Mouse (Mus musculus): Measurements from ENCODE around the gene Bcl11a. TPM values are rescaled to one million over a fixed set of nuclear protein-coding genes. Genes with fewer than 3 reads are reported as not detected.

The Bcl11a gene
- polyA plus RNA-seq, 1 experiment from 2014 or later, result 95.2 TPM

GRCm38 (mm10) chr11:24139432-24139831 lies 61.6 kb downstream of the Bcl11a start:
- peaks cover 22% of the 10 kb centered on the region for H3K4me1 ChIP-seq (ENCODE audit: control insufficient read depth, insufficient read depth, low read length)
- DNase-seq (ENCODE audit: low spot score) (no peak), ATAC-seq (ENCODE audit: insufficient number of reproducible peaks, low FRiP score, low TSS enrichment, low read depth) (no peak)
- H3K27ac ChIP-seq (replicated peaks; ENCODE audit: low read depth, low read length), result no peak overlapping the region
- no peaks in the 10 kb centered on the region for H3K27me3 ChIP-seq (ENCODE audit: control insufficient read depth, insufficient read depth, low read length)
- no peaks in the 10 kb centered on the region; the same call in 1 of the 2 replicates for H3K9me3 ChIP-seq (ENCODE audit: control insufficient read depth, low read length)
- no peak overlapping the region for H3K4me2 ChIP-seq (ENCODE audit: low read depth, severe bottlenecking)
- H3K36me3 ChIP-seq (ENCODE audit: control insufficient read depth, insufficient read depth, low read length), result peaks cover 5% of the 10 kb centered on the region; the same call in 1 of the 2 replicates
- H3K9ac ChIP-seq (ENCODE audit: low read length), result no peak overlapping the region
- no peak overlapping the region for H3K4me3 ChIP-seq (ENCODE audit: low read depth, low read length)
- 92% methylated on average over 6 of the region's 6 CpGs for WGBS

DNA sequence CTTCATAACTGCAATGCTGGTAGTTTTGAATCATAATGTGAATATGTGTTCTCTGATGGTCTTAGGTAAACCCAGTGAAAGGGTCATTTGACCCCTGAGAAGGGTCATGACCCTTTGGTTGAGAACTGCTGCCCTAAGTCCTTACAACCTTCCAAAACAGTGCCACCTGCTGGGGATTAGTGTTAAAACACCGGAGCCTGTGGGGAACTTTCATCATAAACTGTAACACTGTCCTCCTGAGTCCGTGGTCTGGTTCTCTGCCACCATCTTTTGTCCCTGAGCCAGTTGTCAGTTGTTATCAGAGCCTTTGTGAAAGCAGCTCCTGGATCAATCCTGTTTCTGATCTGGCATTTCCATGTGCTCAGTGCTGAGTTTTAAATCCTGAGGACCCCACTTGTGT lies 62.1 kb downstream of the Bcl11a start:
- no peaks in the 10 kb centered on the region for H3K27me3 ChIP-seq (ENCODE audit: control insufficient read depth, insufficient read depth, low read length)
- no peak overlapping the region for H3K9ac ChIP-seq (ENCODE audit: low read length)
- no peak overlapping the region for H3K4me2 ChIP-seq (ENCODE audit: low read depth, severe bottlenecking)
- WGBS, result 86% methylated on average over 2 of the region's 2 CpGs
- DNase-seq (ENCODE audit: low spot score) (no peak), ATAC-seq (ENCODE audit: insufficient number of reproducible peaks, low FRiP score, low TSS enrichment, low read depth) (no peak)
- H3K4me3 ChIP-seq (ENCODE audit: low read depth, low read length), result no peak overlapping the region
- peaks cover 7% of the 10 kb centered on the region; the same call in 1 of the 2 replicates for H3K36me3 ChIP-seq (ENCODE audit: control insufficient read depth, insufficient read depth, low read length)
- no peaks in the 10 kb centered on the region; the same call in 1 of the 2 replicates for H3K9me3 ChIP-seq (ENCODE audit: control insufficient read depth, low read length)
- no peak overlapping the region for H3K27ac ChIP-seq (replicated peaks; ENCODE audit: low read depth, low read length)
- peaks cover 26% of the 10 kb centered on the region for H3K4me1 ChIP-seq (ENCODE audit: control insufficient read depth, insufficient read depth, low read length)

- Histone ChIP-seq H3K4me3 (ENCODE audit: low read depth, low read length) (no peak overlapping the region), H3K9me3 (ENCODE audit: control insufficient read depth, low read length) (no peaks in the 10 kb centered on the region; the same call in 1 of the 2 replicates), H3K4me2 (ENCODE audit: low read depth, severe bottlenecking) (no peak overlapping the region), H3K9ac (ENCODE audit: low read length) (no peak overlapping the region), H3K4me1 (ENCODE audit: control insufficient read depth, insufficient read depth, low read length) (peaks cover 33% of the 10 kb centered on the region), H3K27me3 (ENCODE audit: control insufficient read depth, insufficient read depth, low read length) (no peaks in the 10 kb centered on the region), H3K36me3 (ENCODE audit: control insufficient read depth, insufficient read depth, low read length) (peaks cover 7% of the 10 kb centered on the region; the same call in 1 of the 2 replicates), H3K27ac (replicated peaks; ENCODE audit: low read depth, low read length) (no peak overlapping the region)
- DNase-seq (ENCODE audit: low spot score) (no peak), ATAC-seq (ENCODE audit: insufficient number of reproducible peaks, low FRiP score, low TSS enrichment, low read depth) (no peak)
- 85% methylated on average over 2 of the region's 2 CpGs for WGBS
These were observed 63.1 kb downstream of the Bcl11a start for GRCm38 (mm10) chr11:24140948-24141347.

- ATAC-seq (ENCODE audit: insufficient number of reproducible peaks, low FRiP score, low TSS enrichment, low read depth) (peak; percentile 54; the same call in 1 of the 2 replicates), DNase-seq (ENCODE audit: low spot score) (no peak)
- Histone ChIP-seq H3K4me1 (ENCODE audit: control insufficient read depth, insufficient read depth, low read length) (peaks cover 35% of the 10 kb centered on the region), H3K9me3 (ENCODE audit: control insufficient read depth, low read length) (no peaks in the 10 kb centered on the region; the same call in 1 of the 2 replicates), H3K4me3 (ENCODE audit: low read depth, low read length) (no peak overlapping the region), H3K27ac (replicated peaks; ENCODE audit: low read depth, low read length) (no peak overlapping the region), H3K4me2 (ENCODE audit: low read depth, severe bottlenecking) (no peak overlapping the region), H3K9ac (ENCODE audit: low read length) (no peak overlapping the region), H3K27me3 (ENCODE audit: control insufficient read depth, insufficient read depth, low read length) (no peaks in the 10 kb centered on the region), H3K36me3 (ENCODE audit: control insufficient read depth, insufficient read depth, low read length) (peaks cover 7% of the 10 kb centered on the region; the same call in 1 of the 2 replicates)
- 64% methylated on average over 10 of the region's 10 CpGs for whole genome bisulfite sequencing
These were observed 63.8 kb downstream of the Bcl11a start for GRCm38 (mm10) chr11:24141479-24142251.

DNA sequence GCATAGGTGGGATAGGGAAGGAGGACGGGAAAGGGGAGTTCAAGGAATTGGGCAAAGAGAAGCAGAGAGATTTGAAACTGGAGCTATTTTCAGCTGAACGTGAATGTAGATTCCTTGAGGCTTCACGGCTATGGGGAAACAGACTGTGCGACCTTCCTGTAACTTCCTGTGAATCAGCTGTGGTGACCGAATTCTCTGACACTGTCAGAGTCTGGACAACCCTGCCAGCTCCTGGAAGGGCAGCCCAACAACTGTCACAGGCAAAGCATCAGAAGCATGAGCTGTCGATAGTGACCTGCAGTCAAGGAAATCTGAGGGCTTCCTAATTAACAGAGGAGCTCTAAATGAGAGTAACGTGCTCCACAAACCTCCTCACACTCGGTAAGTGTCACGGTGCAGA lies 64.5 kb downstream of the Bcl11a start:
- no peaks in the 10 kb centered on the region; the same call in 1 of the 2 replicates for H3K9me3 ChIP-seq (ENCODE audit: control insufficient read depth, low read length)
- no peak overlapping the region for H3K9ac ChIP-seq (ENCODE audit: low read length)
- H3K27me3 ChIP-seq (ENCODE audit: control insufficient read depth, insufficient read depth, low read length), result no peaks in the 10 kb centered on the region
- 23% methylated on average over 9 of the region's 9 CpGs for WGBS
- H3K4me2 ChIP-seq (ENCODE audit: low read depth, severe bottlenecking), result no peak overlapping the region
- H3K4me1 ChIP-seq (ENCODE audit: control insufficient read depth, insufficient read depth, low read length), result peaks cover 39% of the 10 kb centered on the region
- DNase-seq (ENCODE audit: low spot score), result no peak
- no peak for ATAC-seq (ENCODE audit: insufficient number of reproducible peaks, low FRiP score, low TSS enrichment, low read depth)
- H3K4me3 ChIP-seq (ENCODE audit: low read depth, low read length), result no peak overlapping the region
- peaks cover 7% of the 10 kb centered on the region; the same call in 1 of the 2 replicates for H3K36me3 ChIP-seq (ENCODE audit: control insufficient read depth, insufficient read depth, low read length)
- no peak overlapping the region for H3K27ac ChIP-seq (replicated peaks; ENCODE audit: low read depth, low read length)

DNA sequence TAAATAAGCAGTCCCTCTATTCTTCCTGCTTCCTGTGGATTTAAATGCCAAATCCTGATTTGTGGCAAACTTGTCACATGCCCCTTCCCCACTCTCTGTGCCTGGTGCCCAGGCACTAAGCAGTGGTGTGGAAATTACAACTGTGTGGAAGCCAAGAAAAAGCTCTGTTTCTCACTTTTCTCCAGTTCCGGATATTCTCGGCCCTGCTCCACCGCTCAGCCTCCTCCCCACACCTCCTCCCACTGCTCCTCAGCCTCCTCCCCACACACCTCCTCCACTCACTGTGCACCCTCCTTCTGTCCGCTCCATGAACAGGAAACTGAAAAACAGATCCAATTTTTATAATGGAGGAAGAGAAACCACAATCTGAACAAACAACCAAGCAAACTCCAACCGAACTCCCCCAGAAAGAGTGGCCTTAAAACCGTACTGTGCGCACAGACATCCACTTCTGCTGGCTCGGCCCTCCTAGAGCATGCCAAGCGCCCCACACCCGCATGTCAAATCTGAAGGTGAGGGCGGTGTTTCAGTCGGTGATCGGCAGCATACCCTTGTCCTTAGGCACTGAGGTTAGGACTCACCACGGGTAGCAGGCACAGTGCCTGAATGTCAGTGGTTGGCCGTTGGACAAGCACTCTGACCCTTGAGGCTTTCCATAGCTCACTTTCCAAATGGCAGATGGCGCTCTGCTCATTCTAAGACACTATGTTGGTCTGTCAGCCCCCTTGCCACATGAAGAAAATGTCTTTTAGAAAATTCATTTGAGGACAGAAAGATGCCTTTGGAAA lies 66.5 kb downstream of the Bcl11a start:
- no peak for ATAC-seq (ENCODE audit: insufficient number of reproducible peaks, low FRiP score, low TSS enrichment, low read depth)
- WGBS, result 89% methylated on average over 16 of the region's 16 CpGs

DNA sequence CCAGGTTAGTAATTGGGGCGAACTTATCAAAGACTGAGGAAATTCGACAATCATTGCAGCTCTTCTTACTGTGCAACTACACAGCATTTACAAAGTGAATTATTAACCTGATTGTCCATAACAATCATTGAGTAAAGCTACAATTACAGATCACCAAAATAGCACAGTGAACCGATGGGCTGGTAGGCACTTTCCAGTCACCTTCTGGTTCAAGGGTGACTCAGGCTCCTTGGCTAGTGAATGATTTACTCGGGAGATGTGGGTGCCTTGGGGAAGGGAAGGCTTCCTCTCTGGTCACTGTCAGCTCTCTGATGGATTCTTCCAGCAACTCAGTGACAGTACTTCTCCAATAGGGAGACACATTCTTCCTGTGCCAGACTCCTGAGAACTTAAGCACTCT lies 68.2 kb downstream of the Bcl11a start:
- Histone ChIP-seq H3K36me3 (ENCODE audit: control insufficient read depth, insufficient read depth, low read length) (peaks cover 4% of the 10 kb centered on the region; the same call in 1 of the 2 replicates), H3K9me3 (ENCODE audit: control insufficient read depth, low read length) (no peaks in the 10 kb centered on the region), H3K27ac (replicated peaks; ENCODE audit: low read depth, low read length) (no peak overlapping the region), H3K4me3 (ENCODE audit: low read depth, low read length) (no peak overlapping the region), H3K9ac (ENCODE audit: low read length) (no peak overlapping the region), H3K27me3 (ENCODE audit: control insufficient read depth, insufficient read depth, low read length) (no peaks in the 10 kb centered on the region), H3K4me1 (ENCODE audit: control insufficient read depth, insufficient read depth, low read length) (peaks cover 36% of the 10 kb centered on the region), H3K4me2 (ENCODE audit: low read depth, severe bottlenecking) (no peak overlapping the region)
- WGBS, result 90% methylated on average over 4 of the region's 4 CpGs
- ATAC-seq (ENCODE audit: insufficient number of reproducible peaks, low FRiP score, low TSS enrichment, low read depth) (no peak), DNase-seq (ENCODE audit: low spot score) (no peak)

More for the DNA sequence above, 66.5 kb downstream of the Bcl11a start:
- Histone ChIP-seq H3K36me3 (ENCODE audit: control insufficient read depth, insufficient read depth, low read length) (peaks cover 7% of the 10 kb centered on the region; the same call in 1 of the 2 replicates), H3K4me2 (ENCODE audit: low read depth, severe bottlenecking) (no peak overlapping the region), H3K4me3 (ENCODE audit: low read depth, low read length) (no peak overlapping the region), H3K27me3 (ENCODE audit: control insufficient read depth, insufficient read depth, low read length) (no peaks in the 10 kb centered on the region), H3K9me3 (ENCODE audit: control insufficient read depth, low read length) (no peaks in the 10 kb centered on the region; the same call in 1 of the 2 replicates), H3K9ac (ENCODE audit: low read length) (no peak overlapping the region), H3K27ac (replicated peaks; ENCODE audit: low read depth, low read length) (0 out of 2 replicates have a peak overlapping the region, but pooled peaks have one; percentile 21), H3K4me1 (ENCODE audit: control insufficient read depth, insufficient read depth, low read length) (peaks cover 42% of the 10 kb centered on the region)
- DNase-seq (ENCODE audit: low spot score), result no peak

GRCm38 (mm10) chr11:24146437-24146836 lies 68.6 kb downstream of the Bcl11a start:
- no peaks in the 10 kb centered on the region for H3K27me3 ChIP-seq (ENCODE audit: control insufficient read depth, insufficient read depth, low read length)
- H3K9me3 ChIP-seq (ENCODE audit: control insufficient read depth, low read length), result no peaks in the 10 kb centered on the region
- peaks cover 4% of the 10 kb centered on the region; the same call in 1 of the 2 replicates for H3K36me3 ChIP-seq (ENCODE audit: control insufficient read depth, insufficient read depth, low read length)
- no peak overlapping the region for H3K9ac ChIP-seq (ENCODE audit: low read length)
- H3K27ac ChIP-seq (replicated peaks; ENCODE audit: low read depth, low read length), result no peak overlapping the region
- DNase-seq (ENCODE audit: low spot score) (no peak), ATAC-seq (ENCODE audit: insufficient number of reproducible peaks, low FRiP score, low TSS enrichment, low read depth) (no peak)
- H3K4me2 ChIP-seq (ENCODE audit: low read depth, severe bottlenecking), result no peak overlapping the region
- no peak overlapping the region for H3K4me3 ChIP-seq (ENCODE audit: low read depth, low read length)
- peaks cover 31% of the 10 kb centered on the region for H3K4me1 ChIP-seq (ENCODE audit: control insufficient read depth, insufficient read depth, low read length)
- 68% methylated on average over 1 of the region's 1 CpGs for WGBS

Measured in limb, embryonic 11.5 days (tissue).